Mouse (Mus musculus) stomach, embryonic 16.5 days (tissue): ENCODE measurements around the gene Ptprn. TPM values are rescaled to one million over a fixed set of nuclear protein-coding genes. Genes with fewer than 3 reads are reported as not detected.

Experiments
- ATAC-seq: fragments of 200-750 bp; cut with Nextera tagmentation; 2 replicates; pipeline ENCODE4 v1.8.0; 2017; ENCODE audit warnings: moderate number of reproducible peaks, moderate TSS enrichment; ENCODE audit not compliant: insufficient read depth, low FRiP score
- H3K27ac ChIP-seq: fragments of 300-500 bp; sonication (generic); 2 replicates; pipeline ENCODE4 v1.5.1; 2014; ENCODE audit warnings: low read length
- H3K27me3 ChIP-seq: fragments of 300-500 bp; sonication (generic); 2 replicates; pipeline ENCODE4 v1.6.1; 2014; ENCODE audit warnings: low read length, control low read depth, mixed read lengths; ENCODE audit not compliant: control insufficient read depth, insufficient read depth
- H3K36me3 ChIP-seq: fragments of 300-500 bp; sonication (generic); 2 replicates; pipeline ENCODE4 v1.6.1; 2014; ENCODE audit warnings: low read length; ENCODE audit not compliant: control insufficient read depth, insufficient read depth
- H3K4me1 ChIP-seq: fragments of 300-500 bp; sonication (generic); 2 replicates; pipeline ENCODE4 v1.6.1; 2014; ENCODE audit warnings: low read length, control low read depth, mixed read lengths; ENCODE audit not compliant: control insufficient read depth, insufficient read depth
- H3K4me2 ChIP-seq: fragments of 300-500 bp; sonication (generic); 2 replicates; pipeline ENCODE4 v1.6.1; 2014; ENCODE audit warnings: low read depth, low read length, mixed read lengths
- H3K4me3 ChIP-seq: fragments of 300-500 bp; sonication (generic); replicated peaks from 2 replicates; pipeline ENCODE4 v1.5.1; 2014; ENCODE audit warnings: mild to moderate bottlenecking, low read length
- H3K9ac ChIP-seq: fragments of 300-500 bp; sonication (generic); 2 replicates; pipeline ENCODE4 v1.6.1; 2014; ENCODE audit warnings: low read length
- H3K9me3 ChIP-seq: fragments of 300-500 bp; sonication (generic); replicated peaks from 2 replicates; pipeline ENCODE4 v1.6.1; 2016; ENCODE audit warnings: low read length, control low read depth; ENCODE audit not compliant: control insufficient read depth
- WGBS: fragments of 180-500 bp; shearing (Covaris S2); extraction: QIAGEN DNeasy Blood & Tissue Kit; methylation state at CpG from one replicate; pipeline ENCODE4 v1.1.7; 2014; 5-methylcytosine and 5-hydroxymethylcytosine counted together
- polyA plus RNA-seq: library from polyadenylated mRNA; unstranded; fragments of >200 nt; fragmentation: Nextera tagmentation; extraction: Ambion mirVana; gene quantifications from 2 replicates; pipeline ENCODE4 v1.2.1, GENCODE M21; 2015

Gene Ptprn
- 2.0 and 2.6 TPM in 2 replicates for polyA plus RNA-seq

DNA sequence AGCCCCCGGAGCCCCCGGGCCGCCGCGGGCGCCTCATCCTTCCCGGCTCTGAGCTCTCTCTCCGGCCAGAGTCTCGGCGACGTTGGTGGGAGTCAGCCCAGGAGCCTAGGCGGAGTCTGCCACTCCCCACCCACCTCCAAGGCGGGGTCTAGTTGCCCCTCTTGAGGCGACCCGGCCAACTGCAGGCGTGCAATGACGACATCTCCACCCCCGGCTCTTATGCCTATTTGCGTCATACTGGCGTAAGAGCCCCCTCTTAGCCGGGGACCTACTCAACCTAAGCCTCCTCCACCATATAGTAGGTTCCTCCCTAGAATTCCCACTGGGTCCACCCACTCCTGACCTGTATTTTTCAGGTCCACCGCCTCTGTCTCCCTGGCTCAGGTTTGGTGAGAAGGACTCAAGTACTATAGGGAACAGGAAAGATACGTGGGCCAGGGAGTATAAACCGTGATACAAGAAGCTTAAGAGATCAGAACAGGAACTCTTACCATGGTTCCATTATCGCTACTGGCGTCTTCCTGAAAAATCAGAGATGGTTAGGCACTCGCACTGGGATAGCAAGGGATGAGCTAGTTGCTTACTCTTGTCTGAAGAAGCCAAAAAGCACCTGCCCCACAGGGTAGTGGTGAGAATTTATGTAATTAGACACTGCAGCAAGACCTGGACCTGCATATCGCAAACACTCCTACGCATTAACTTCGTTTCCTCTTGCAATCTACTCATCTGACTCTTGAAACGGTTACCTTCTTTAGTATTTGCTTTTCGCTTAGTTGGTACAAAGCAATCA is at the start of gene Ptprn:
Gene Ptprn, minus strand, starts transcription at position 412 of the 790 bp plus-strand sequence.
- H3K27ac ChIP-seq, result no peak within 1 kb of the TSS
- ATAC-seq, result no peak
- H3K4me3 ChIP-seq, result peak within 1 kb of the TSS; percentile 10; the same call in 1 of the 2 replicates
- no peaks in the 10 kb centered on the region for H3K9me3 ChIP-seq
- no peaks in the 10 kb centered on the region for H3K4me1 ChIP-seq
- H3K4me2 ChIP-seq, result no peak within 1 kb of the TSS
- H3K9ac ChIP-seq, result no peak within 1 kb of the TSS
- 13% methylated on average over 29 of the region's 32 CpGs for WGBS
- peaks cover 28% of the 10 kb centered on the region for H3K27me3 ChIP-seq
- no peaks in the 10 kb centered on the region for H3K36me3 ChIP-seq

DNA sequence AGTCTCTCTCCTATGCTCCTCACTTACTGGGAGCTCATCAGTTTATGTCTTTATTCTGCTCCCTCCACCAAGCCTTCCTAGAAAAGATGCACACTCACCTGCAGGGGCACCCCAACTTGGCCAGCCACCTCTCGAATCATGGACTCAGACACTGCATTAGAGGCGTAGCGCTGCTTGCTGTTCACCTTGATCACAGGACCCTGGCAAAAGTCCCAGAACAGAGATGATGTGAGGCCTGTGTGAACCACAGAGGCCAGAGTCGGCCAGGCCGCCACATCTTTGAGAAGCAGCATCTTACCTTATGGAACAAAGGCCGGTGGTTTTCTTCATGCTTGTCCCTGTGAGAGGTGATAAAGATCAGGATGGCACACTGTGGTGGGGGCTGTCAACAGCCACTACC is 47.4 kb upstream of the Ptprn start:
- no peak overlapping the region for H3K4me3 ChIP-seq
- 93% methylated on average over 6 of the region's 6 CpGs for WGBS
- H3K9me3 ChIP-seq, result no peaks in the 10 kb centered on the region
- H3K9ac ChIP-seq, result no peak overlapping the region
- no peak for ATAC-seq
- peaks cover 27% of the 10 kb centered on the region for H3K36me3 ChIP-seq
- no peaks in the 10 kb centered on the region for H3K27me3 ChIP-seq
- H3K27ac ChIP-seq, result no peak overlapping the region
- H3K4me1 ChIP-seq, result no peaks in the 10 kb centered on the region
- H3K4me2 ChIP-seq, result no peak overlapping the region

DNA sequence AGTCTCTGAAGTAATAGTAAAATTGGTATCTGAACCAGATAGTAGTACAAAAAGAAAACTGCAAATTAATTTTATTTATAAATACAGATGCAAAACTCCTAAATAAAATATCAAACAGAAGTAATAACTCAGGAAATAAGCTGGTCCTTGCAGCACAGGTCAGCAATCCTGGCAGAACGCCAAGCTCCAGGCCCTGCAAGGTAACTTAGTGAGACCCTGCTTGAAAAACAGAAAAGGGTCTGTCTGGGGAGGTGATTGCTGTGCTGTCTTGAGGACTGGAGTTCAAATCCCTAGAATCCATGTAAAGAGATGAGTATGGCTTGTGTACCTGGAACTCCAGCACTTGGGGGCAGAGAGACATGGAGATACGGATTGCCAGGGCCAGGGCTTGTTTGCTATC is 40.4 kb upstream of the Ptprn start:
- no peak overlapping the region for H3K9ac ChIP-seq
- H3K27me3 ChIP-seq, result no peaks in the 10 kb centered on the region
- H3K4me3 ChIP-seq, result no peak overlapping the region
- no peak overlapping the region for H3K4me2 ChIP-seq
- no peaks in the 10 kb centered on the region for H3K4me1 ChIP-seq
- H3K36me3 ChIP-seq, result peaks cover 14% of the 10 kb centered on the region
- no peaks in the 10 kb centered on the region for H3K9me3 ChIP-seq
- ATAC-seq, result no peak
- no peak overlapping the region for H3K27ac ChIP-seq
- 76% methylated on average over 2 of the region's 2 CpGs for WGBS

DNA sequence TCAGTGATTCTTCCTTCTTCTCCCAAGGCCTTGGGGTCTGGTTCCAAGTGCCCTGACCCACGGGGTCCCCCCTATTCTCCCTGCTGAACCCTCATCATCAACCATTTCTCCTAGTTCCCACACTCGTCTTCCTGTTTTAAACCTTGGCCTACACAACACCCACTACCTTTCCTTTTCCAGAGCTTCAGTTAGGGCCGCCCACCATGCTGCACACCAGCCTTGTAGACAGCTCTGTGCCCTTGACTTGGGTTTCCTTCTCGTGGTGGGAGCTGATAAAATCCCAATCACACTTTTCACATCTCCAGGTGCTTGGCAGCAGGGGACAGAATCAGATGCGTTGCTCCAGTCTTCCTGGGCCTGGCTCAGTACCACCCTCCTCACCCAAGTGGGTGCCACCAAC is 30.0 kb upstream of the Ptprn start:
- WGBS, result 84% methylated on average over 5 of the region's 5 CpGs
- H3K4me3 ChIP-seq, result no peak overlapping the region
- H3K4me2 ChIP-seq, result no peak overlapping the region
- no peaks in the 10 kb centered on the region for H3K36me3 ChIP-seq
- H3K27ac ChIP-seq, result no peak overlapping the region
- ATAC-seq, result no peak
- H3K9me3 ChIP-seq, result no peaks in the 10 kb centered on the region
- H3K27me3 ChIP-seq, result no peaks in the 10 kb centered on the region
- H3K9ac ChIP-seq, result no peak overlapping the region
- H3K4me1 ChIP-seq, result peaks cover 7% of the 10 kb centered on the region

GRCm38 (mm10) chr1:75293331-75293701 is 29.0 kb upstream of the Ptprn start:
- Histone ChIP-seq H3K27ac (0 out of 2 replicates have a peak overlapping the region, but pooled peaks have one; percentile 25), H3K36me3 (no peaks in the 10 kb centered on the region), H3K4me1 (peaks cover 7% of the 10 kb centered on the region), H3K9me3 (no peaks in the 10 kb centered on the region), H3K4me3 (no peak overlapping the region), H3K9ac (no peak overlapping the region), H3K4me2 (no peak overlapping the region), H3K27me3 (no peaks in the 10 kb centered on the region)
- ATAC-seq, result no peak
- WGBS, result 76% methylated on average over 5 of the region's 5 CpGs

DNA sequence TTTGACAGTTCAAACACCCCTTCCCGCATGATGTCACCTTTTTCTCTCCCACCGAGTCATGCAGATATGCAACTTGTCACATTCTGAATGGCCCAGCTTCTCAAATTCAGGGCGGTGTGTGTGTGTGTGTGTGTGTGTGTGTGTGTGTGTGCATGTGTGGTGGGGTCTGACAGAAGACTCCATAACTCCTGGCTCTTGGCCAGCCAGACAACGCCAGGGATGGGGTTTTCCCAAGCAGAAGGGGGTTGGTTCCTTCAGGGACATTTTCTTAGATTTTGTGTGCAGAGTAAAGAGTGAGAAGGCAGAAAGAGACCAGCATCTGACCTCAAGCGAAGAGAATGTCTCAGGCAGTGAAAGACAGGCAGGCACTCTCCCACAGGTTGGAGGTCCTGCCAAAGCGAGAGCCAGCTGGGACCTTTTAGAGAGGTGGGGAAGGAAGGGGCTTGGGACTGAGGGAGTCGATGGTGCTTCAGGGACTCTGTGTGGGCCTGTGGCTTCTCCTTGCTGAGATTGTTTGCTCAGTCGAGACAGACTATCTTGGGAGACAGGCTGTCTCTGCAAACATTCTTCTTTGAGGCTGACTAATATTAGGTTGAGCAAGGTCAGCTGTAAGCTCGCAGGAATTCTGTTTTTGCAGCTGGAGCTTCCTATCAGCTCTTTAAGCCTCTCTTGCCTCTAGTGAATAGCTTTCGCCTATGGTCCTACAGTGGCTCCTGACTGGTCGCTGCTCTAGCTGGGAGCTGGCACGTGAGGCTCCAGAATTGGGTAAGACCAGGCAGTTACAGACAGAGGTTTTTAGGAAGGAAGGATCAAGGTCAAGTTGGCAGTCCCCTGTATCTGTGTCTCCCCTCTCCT is 28.4 kb upstream of the Ptprn start:
- WGBS, result 29% methylated on average over 12 of the region's 12 CpGs
- Histone ChIP-seq H3K4me1 (peaks cover 7% of the 10 kb centered on the region), H3K27me3 (no peaks in the 10 kb centered on the region), H3K4me3 (no peak overlapping the region), H3K36me3 (no peaks in the 10 kb centered on the region), H3K9ac (no peak overlapping the region; the same call in 1 of the 2 replicates), H3K4me2 (no peak overlapping the region), H3K27ac (peak overlapping the region; percentile 25; the same call in 1 of the 2 replicates), H3K9me3 (no peaks in the 10 kb centered on the region)
- no peak for ATAC-seq

DNA sequence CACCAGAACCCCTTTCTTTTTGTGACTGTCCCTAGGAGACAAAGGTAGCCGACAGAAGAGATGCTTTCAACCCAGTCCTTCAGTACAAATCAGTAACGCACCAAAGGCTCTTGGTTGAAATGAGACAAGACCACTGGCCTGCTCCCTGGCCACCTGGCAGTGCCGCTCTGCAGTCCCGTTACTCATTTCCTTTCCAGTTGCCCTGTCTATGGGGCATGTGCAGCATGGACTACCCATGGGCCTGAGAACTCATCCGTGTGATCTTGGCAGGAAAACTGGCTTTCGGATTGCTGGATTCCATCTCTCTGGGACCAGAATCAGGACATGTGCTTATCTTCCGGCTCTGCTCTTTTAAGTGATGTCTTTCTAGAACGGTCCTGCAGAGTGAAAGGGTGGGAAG is 27.0 kb upstream of the Ptprn start:
- no peak for ATAC-seq
- no peak overlapping the region for H3K27ac ChIP-seq
- H3K4me1 ChIP-seq, result peaks cover 7% of the 10 kb centered on the region
- no peak overlapping the region for H3K4me2 ChIP-seq
- H3K9ac ChIP-seq, result no peak overlapping the region
- no peaks in the 10 kb centered on the region for H3K27me3 ChIP-seq
- H3K4me3 ChIP-seq, result no peak overlapping the region
- no peaks in the 10 kb centered on the region for H3K9me3 ChIP-seq
- 79% methylated on average over 8 of the region's 8 CpGs for WGBS
- no peaks in the 10 kb centered on the region for H3K36me3 ChIP-seq

- H3K4me2 ChIP-seq, result no peak overlapping the region
- H3K27me3 ChIP-seq, result no peaks in the 10 kb centered on the region
- no peak overlapping the region for H3K4me3 ChIP-seq
- H3K4me1 ChIP-seq, result peaks cover 7% of the 10 kb centered on the region
- H3K27ac ChIP-seq, result no peak overlapping the region
- no peak overlapping the region for H3K9ac ChIP-seq
- H3K9me3 ChIP-seq, result no peaks in the 10 kb centered on the region
- ATAC-seq, result no peak
- no peaks in the 10 kb centered on the region for H3K36me3 ChIP-seq
These were observed 26.3 kb upstream of the Ptprn start for GRCm38 (mm10) chr1:75290582-75290981.

- H3K9me3 ChIP-seq, result no peaks in the 10 kb centered on the region
- H3K4me2 ChIP-seq, result no peak overlapping the region
- H3K27ac ChIP-seq, result no peak overlapping the region
- H3K27me3 ChIP-seq, result no peaks in the 10 kb centered on the region
- ATAC-seq, result no peak
- WGBS, result 56% methylated on average over 8 of the region's 8 CpGs
- H3K4me3 ChIP-seq, result no peak overlapping the region
- no peaks in the 10 kb centered on the region for H3K36me3 ChIP-seq
- H3K9ac ChIP-seq, result no peak overlapping the region
- peaks cover 7% of the 10 kb centered on the region for H3K4me1 ChIP-seq
These were observed 25.7 kb upstream of the Ptprn start for GRCm38 (mm10) chr1:75289888-75290431.
